Mouse (Mus musculus): Measurements from ENCODE around the gene Slc7a6os. TPM values are rescaled to one million over a fixed set of nuclear protein-coding genes. Genes with fewer than 3 reads are reported as not detected.

Gene Slc7a6os
- polyA plus RNA-seq, 1 experiment: 21.7 TPM

- Histone ChIP-seq H3K4me2 (ENCODE audit: low read depth) (no peak overlapping the region), H3K79me2 (ENCODE audit: control insufficient read depth, insufficient read depth) (no peaks in the 10 kb centered on the region), H3ac (ENCODE audit: control insufficient read depth, insufficient read length) (no peak overlapping the region), H3K36me3 (ENCODE audit: control insufficient read depth, insufficient read depth) (peaks cover 18% of the 10 kb centered on the region), H3K4me3 (no peak overlapping the region), H3K27me3 (ENCODE audit: control insufficient read depth, insufficient read depth, insufficient read length) (no peaks in the 10 kb centered on the region)
- no peak for TF ChIP-seq MAX (IDR thresholded peaks at IDR 0.05; ENCODE audit: low read depth)
- no peak for TF ChIP-seq MYOD1 (IDR thresholded peaks at IDR 0.05; ENCODE audit: control insufficient read depth in 1 of 3, insufficient read length in 2 of 3, low read depth in 2 of 3)
- TF ChIP-seq TCF3 (IDR thresholded peaks at IDR 0.05; ENCODE audit: insufficient read length, low read depth): no peak
Measured at GRCm38 (mm10) chr8:106191639-106192038, 19.1 kb downstream of the Slc7a6os start.

GRCm38 (mm10) chr8:106189162-106189561 is 21.6 kb downstream of the Slc7a6os start:
- H3K4me2 ChIP-seq (ENCODE audit: low read depth): no peak overlapping the region
- no peaks in the 10 kb centered on the region for H3K79me2 ChIP-seq (ENCODE audit: control insufficient read depth, insufficient read depth)
- peaks cover 21% of the 10 kb centered on the region for H3K36me3 ChIP-seq (ENCODE audit: control insufficient read depth, insufficient read depth)
- no peak for TF ChIP-seq MYOG (IDR thresholded peaks at IDR 0.05; ENCODE audit: control insufficient read depth in 1 of 3, insufficient read depth in 1 of 3, insufficient read length in 2 of 3, low read depth in 2 of 3)
- no peak for TF ChIP-seq SRF (IDR thresholded peaks at IDR 0.05; ENCODE audit: control insufficient read depth, insufficient read length, low read depth)
- TF ChIP-seq POLR2AphosphoS2 (IDR thresholded peaks at IDR 0.05; ENCODE audit: insufficient read length, low read depth): no peak
- H3K27me3 ChIP-seq (ENCODE audit: control insufficient read depth, insufficient read depth, insufficient read length): no peaks in the 10 kb centered on the region
- no peak overlapping the region for H3ac ChIP-seq (ENCODE audit: control insufficient read depth, insufficient read length)
- no peak overlapping the region for H3K4me3 ChIP-seq

- H3K4me3 ChIP-seq: no peak overlapping the region
- no peak overlapping the region for H3ac ChIP-seq (ENCODE audit: control insufficient read depth, insufficient read length)
- no peaks in the 10 kb centered on the region for H3K27me3 ChIP-seq (ENCODE audit: control insufficient read depth, insufficient read depth, insufficient read length)
- H3K36me3 ChIP-seq (ENCODE audit: control insufficient read depth, insufficient read depth): peaks cover 30% of the 10 kb centered on the region
- H3K79me2 ChIP-seq (ENCODE audit: control insufficient read depth, insufficient read depth): no peaks in the 10 kb centered on the region
- no peak for TF ChIP-seq TCF12 (IDR thresholded peaks at IDR 0.05; ENCODE audit: insufficient read depth, poor library complexity, severe bottlenecking)
- TF ChIP-seq MYOD1 (IDR thresholded peaks at IDR 0.05; ENCODE audit: control insufficient read depth in 1 of 3, insufficient read length in 2 of 3, low read depth in 2 of 3): no peak
- no peak for TF ChIP-seq SRF (IDR thresholded peaks at IDR 0.05; ENCODE audit: control insufficient read depth, insufficient read length, low read depth)
- TF ChIP-seq POLR2A (IDR thresholded peaks at IDR 0.05; ENCODE audit: insufficient read length, low read depth): no peak
- TF ChIP-seq MAX (IDR thresholded peaks at IDR 0.05; ENCODE audit: low read depth): no peak
- TF ChIP-seq CEBPB (IDR thresholded peaks at IDR 0.05; ENCODE audit: insufficient read depth, poor library complexity, severe bottlenecking): no peak
- no peak for TF ChIP-seq REST (IDR thresholded peaks at IDR 0.05; ENCODE audit: insufficient read depth, insufficient read length)
- H3K4me2 ChIP-seq (ENCODE audit: low read depth): no peak overlapping the region
Measured at GRCm38 (mm10) chr8:106186394-106186793, 24.3 kb downstream of the Slc7a6os start.

- H3ac ChIP-seq (ENCODE audit: control insufficient read depth, insufficient read length): no peak overlapping the region
- no peak overlapping the region for H3K4me3 ChIP-seq
- no peak overlapping the region for H3K4me2 ChIP-seq (ENCODE audit: low read depth)
- no peaks in the 10 kb centered on the region for H3K27me3 ChIP-seq (ENCODE audit: control insufficient read depth, insufficient read depth, insufficient read length)
- no peak for TF ChIP-seq TCF12 (IDR thresholded peaks at IDR 0.05; ENCODE audit: insufficient read depth, poor library complexity, severe bottlenecking)
- no peak for TF ChIP-seq POLR2AphosphoS2 (IDR thresholded peaks at IDR 0.05; ENCODE audit: insufficient read length, low read depth)
- TF ChIP-seq SRF (IDR thresholded peaks at IDR 0.05; ENCODE audit: control insufficient read depth, insufficient read length, low read depth): no peak
- no peak for TF ChIP-seq USF1 (IDR thresholded peaks at IDR 0.05; ENCODE audit: low read depth)
- TF ChIP-seq MYOG (IDR thresholded peaks at IDR 0.05; ENCODE audit: control insufficient read depth in 1 of 3, insufficient read depth in 1 of 3, insufficient read length in 2 of 3, low read depth in 2 of 3): no peak
- no peak for TF ChIP-seq E2F4 (IDR thresholded peaks at IDR 0.05; ENCODE audit: insufficient read depth)
- TF ChIP-seq REST (IDR thresholded peaks at IDR 0.05; ENCODE audit: insufficient read depth, insufficient read length): no peak
- TF ChIP-seq MAX (IDR thresholded peaks at IDR 0.05; ENCODE audit: low read depth): no peak
- no peak for TF ChIP-seq TCF3 (IDR thresholded peaks at IDR 0.05; ENCODE audit: insufficient read length, low read depth)
- no peak for TF ChIP-seq MYOD1 (IDR thresholded peaks at IDR 0.05; ENCODE audit: control insufficient read depth in 1 of 3, insufficient read length in 2 of 3, low read depth in 2 of 3)
- TF ChIP-seq CEBPB (IDR thresholded peaks at IDR 0.05; ENCODE audit: insufficient read depth, poor library complexity, severe bottlenecking): no peak
- H3K79me2 ChIP-seq (ENCODE audit: control insufficient read depth, insufficient read depth): no peaks in the 10 kb centered on the region
- peaks cover 30% of the 10 kb centered on the region for H3K36me3 ChIP-seq (ENCODE audit: control insufficient read depth, insufficient read depth)
Measured at GRCm38 (mm10) chr8:106185628-106186270, 25.0 kb downstream of the Slc7a6os start.

- Histone ChIP-seq H3K79me2 (ENCODE audit: control insufficient read depth, insufficient read depth) (peaks cover 32% of the 10 kb centered on the region), H3K27me3 (ENCODE audit: control insufficient read depth, insufficient read depth, insufficient read length) (no peaks in the 10 kb centered on the region), H3K4me2 (ENCODE audit: low read depth) (no peak overlapping the region), H3ac (ENCODE audit: control insufficient read depth, insufficient read length) (no peak overlapping the region), H3K36me3 (ENCODE audit: control insufficient read depth, insufficient read depth) (peaks cover 11% of the 10 kb centered on the region), H3K4me3 (no peak overlapping the region)
- TF ChIP-seq MYOD1 (IDR thresholded peaks at IDR 0.05; ENCODE audit: control insufficient read depth in 1 of 3, insufficient read length in 2 of 3, low read depth in 2 of 3): no peak
- no peak for TF ChIP-seq MAX (IDR thresholded peaks at IDR 0.05; ENCODE audit: low read depth)
- TF ChIP-seq POLR2A (IDR thresholded peaks at IDR 0.05; ENCODE audit: insufficient read length, low read depth): no peak
- no peak for TF ChIP-seq SRF (IDR thresholded peaks at IDR 0.05; ENCODE audit: control insufficient read depth, insufficient read length, low read depth)
- TF ChIP-seq CEBPB (IDR thresholded peaks at IDR 0.05; ENCODE audit: insufficient read depth, poor library complexity, severe bottlenecking): no peak
- no peak for TF ChIP-seq REST (IDR thresholded peaks at IDR 0.05; ENCODE audit: insufficient read depth, insufficient read length)
- TF ChIP-seq USF1 (IDR thresholded peaks at IDR 0.05; ENCODE audit: low read depth): no peak
- TF ChIP-seq TCF12 (IDR thresholded peaks at IDR 0.05; ENCODE audit: insufficient read depth, poor library complexity, severe bottlenecking): no peak
- TF ChIP-seq POLR2AphosphoS2 (IDR thresholded peaks at IDR 0.05; ENCODE audit: insufficient read length, low read depth): no peak
- no peak for TF ChIP-seq E2F4 (IDR thresholded peaks at IDR 0.05; ENCODE audit: insufficient read depth)
- TF ChIP-seq TCF3 (IDR thresholded peaks at IDR 0.05; ENCODE audit: insufficient read length, low read depth): no peak
- no peak for TF ChIP-seq MYOG (IDR thresholded peaks at IDR 0.05; ENCODE audit: control insufficient read depth in 1 of 3, insufficient read depth in 1 of 3, insufficient read length in 2 of 3, low read depth in 2 of 3)
Measured at GRCm38 (mm10) chr8:106178428-106178827, 32.3 kb downstream of the Slc7a6os start.

Measured in myocyte (in vitro differentiated cells).